Mouse (Mus musculus) embryo, embryonic 9.5 days (tissue): ENCODE measurements around the gene Hist1h2bq.
A peak's percentile ranks its signal among the peaks of the same experiment; 100 is the strongest.
"Not testable (repeated sequence)": the region's sequence is repeated elsewhere in the genome, so short reads cannot be mapped to it uniquely, and the experiment has no call there.

Source experiments
- DNase-seq: peaks from one replicate; pipeline ENCODE4 v3.0.0-alpha.2; 2017; ENCODE audit errors: extremely low spot score

Gene Hist1h2bq

GRCm38 (mm10) chr13:21810073-21810472 lies at the start of gene Hist1h2bq, which contains the start of gene Hist1h2ao:
TSS of gene Hist1h2bq (minus strand) at chr13:21810197.
TSS of gene Hist1h2ao (plus strand) at chr13:21810465.
- DNase-seq = not testable (repeated sequence)

- peak; percentile 90 for DNase-seq
These were observed 45.7 kb upstream of the Hist1h2bq start for GRCm38 (mm10) chr13:21855698-21856162.

GRCm38 (mm10) chr13:21855146-21855545 lies 45.1 kb upstream of the Hist1h2bq start:
- DNase-seq = peak; percentile 94

- DNase-seq = no peak
These were observed 42.4 kb upstream of the Hist1h2bq start for GRCm38 (mm10) chr13:21852215-21852945.

- DNase-seq = not testable (repeated sequence)
These were observed 40.7 kb upstream of the Hist1h2bq start for GRCm38 (mm10) chr13:21850696-21851095.

- peak; percentile 80 for DNase-seq
These were observed 37.9 kb upstream of the Hist1h2bq start for GRCm38 (mm10) chr13:21847883-21848282.

- not testable (repeated sequence) for DNase-seq
These were observed 36.4 kb upstream of the Hist1h2bq start for GRCm38 (mm10) chr13:21846356-21846755.

GRCm38 (mm10) chr13:21840508-21840907 lies 30.5 kb upstream of the Hist1h2bq start:
- DNase-seq = not testable (repeated sequence)

- not testable (repeated sequence) for DNase-seq
These were observed 23.5 kb upstream of the Hist1h2bq start, which contains the start of the genes Hist1h2ap and Hist1h2br for GRCm38 (mm10) chr13:21833461-21833860. TSS of gene Hist1h2ap (minus strand) at chr13:21833507. TSS of gene Hist1h2br (plus strand) at chr13:21833743.

- DNase-seq = not testable (repeated sequence)
These were observed 21.7 kb upstream of the Hist1h2bq start, which contains the start of gene Hist1h4n for GRCm38 (mm10) chr13:21831418-21832394. TSS of gene Hist1h4n (minus strand) at chr13:21832196.

GRCm38 (mm10) chr13:21830344-21830743 lies 20.3 kb upstream of the Hist1h2bq start:
- DNase-seq = peak; percentile 22

GRCm38 (mm10) chr13:21828511-21828910 lies 18.5 kb upstream of the Hist1h2bq start:
- DNase-seq = no peak

GRCm38 (mm10) chr13:21820082-21820890 lies 10.3 kb upstream of the Hist1h2bq start:
- not testable (repeated sequence) for DNase-seq

GRCm38 (mm10) chr13:21812092-21812491 lies 2.1 kb upstream of the Hist1h2bq start:
- not testable (repeated sequence) for DNase-seq

GRCm38 (mm10) chr13:21811539-21811938 lies 1.5 kb upstream of the Hist1h2bq start, which contains the start of gene Hist1h4m:
TSS of gene Hist1h4m (plus strand) at chr13:21811746.
- DNase-seq = not testable (repeated sequence)

- DNase-seq = not testable (repeated sequence)
These were observed 1.1 kb upstream of the Hist1h2bq start for GRCm38 (mm10) chr13:21811074-21811473.

GRCm38 (mm10) chr13:21803058-21803457 lies 6.9 kb downstream of the Hist1h2bq start:
- not testable (repeated sequence) for DNase-seq

- not testable (repeated sequence) for DNase-seq
These were observed 12.8 kb downstream of the Hist1h2bq start for GRCm38 (mm10) chr13:21797163-21797562.

GRCm38 (mm10) chr13:21795584-21795983 lies 14.4 kb downstream of the Hist1h2bq start:
- DNase-seq = no peak

GRCm38 (mm10) chr13:21790601-21791283 lies 19.3 kb downstream of the Hist1h2bq start:
- peak; percentile 57 for DNase-seq
